Mouse (Mus musculus): ENCODE measurements around the gene Galnt14.

Galnt14 gene

GRCm38 (mm10) chr17:73668996-73669395 lies 41.3 kb downstream of the Galnt14 start:
- in situ Hi-C loops (cut with MboI, MseI) = no loop called here

GRCm38 (mm10) chr17:73663237-73663636 lies 47.0 kb downstream of the Galnt14 start:
- in situ Hi-C loops (cut with MboI, MseI) = no loop called here

DNA sequence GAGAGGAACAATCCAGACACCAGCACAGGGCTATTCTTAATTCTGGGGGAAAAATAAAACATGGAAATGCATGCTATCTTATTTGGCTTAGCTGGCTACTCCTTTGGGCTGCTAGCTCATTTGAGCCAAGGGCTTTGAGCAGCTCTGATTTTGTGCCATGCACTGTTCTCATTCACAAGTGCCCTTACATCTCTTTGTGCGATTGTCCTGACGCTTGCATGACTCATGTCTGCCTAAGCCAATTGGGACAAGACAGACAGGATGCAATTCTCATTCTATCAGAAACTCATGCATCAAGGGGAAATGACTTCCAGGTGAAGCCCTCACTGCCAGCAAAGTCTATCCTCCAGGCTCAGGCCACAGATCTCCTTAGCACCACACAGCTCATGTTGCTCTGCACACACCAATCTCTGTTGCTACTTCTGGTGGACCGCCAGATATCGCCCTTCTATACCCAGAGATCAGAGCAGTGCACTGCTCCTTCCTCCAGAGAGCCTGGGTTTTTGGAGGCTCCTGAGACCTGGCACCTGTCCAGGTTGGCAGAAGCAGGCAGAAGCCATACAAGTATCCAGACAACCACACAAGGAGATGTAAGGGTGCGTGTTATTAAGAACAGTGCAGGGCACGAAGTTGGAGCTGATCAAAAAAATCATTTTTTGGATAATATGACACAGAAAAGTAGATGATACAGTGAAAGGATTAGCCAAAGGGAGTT lies 51.4 kb downstream of the Galnt14 start:
- in situ Hi-C loops (cut with MboI, MseI) = no loop called here

DNA sequence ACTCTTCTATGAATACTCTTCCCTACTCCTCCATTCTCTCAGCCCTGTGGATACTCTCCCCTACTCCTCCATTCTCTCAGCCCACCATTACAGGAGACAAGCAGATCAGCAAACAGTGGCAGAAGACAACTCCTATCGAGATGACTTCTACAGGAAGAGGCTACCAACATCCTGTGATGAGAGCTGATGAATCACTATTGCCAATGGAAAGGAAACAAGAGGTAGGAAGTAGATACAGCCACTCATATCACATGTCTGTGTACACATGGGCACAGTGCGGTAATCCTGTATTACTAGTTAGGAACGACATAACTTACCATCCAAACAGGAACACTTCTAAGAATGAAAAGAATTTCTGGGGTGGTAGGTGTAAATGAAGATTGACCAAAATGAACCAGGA lies 53.9 kb downstream of the Galnt14 start:
- in situ Hi-C loops (cut with MboI, MseI) = no loop called here

DNA sequence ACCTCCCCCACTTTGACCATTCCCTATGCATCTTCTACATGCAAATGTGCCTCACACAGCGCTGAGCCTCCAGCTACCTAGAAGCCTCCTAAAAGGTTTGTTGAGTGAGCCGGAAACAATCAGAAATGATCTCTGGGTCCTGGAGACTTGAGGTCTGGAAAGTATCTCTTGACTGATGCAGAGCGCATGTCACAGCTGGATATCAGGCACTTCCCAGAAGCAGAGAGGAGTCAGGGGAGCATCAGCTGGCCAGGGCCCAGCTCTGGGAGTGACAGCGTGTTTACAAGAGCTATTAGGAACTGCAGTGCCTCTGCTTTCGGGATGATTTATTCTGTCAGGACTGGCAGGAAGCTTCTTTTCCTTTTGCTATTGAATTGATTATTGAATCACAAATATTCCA lies 56.0 kb downstream of the Galnt14 start:
- in situ Hi-C loops (cut with MboI, MseI) = no loop called here

DNA sequence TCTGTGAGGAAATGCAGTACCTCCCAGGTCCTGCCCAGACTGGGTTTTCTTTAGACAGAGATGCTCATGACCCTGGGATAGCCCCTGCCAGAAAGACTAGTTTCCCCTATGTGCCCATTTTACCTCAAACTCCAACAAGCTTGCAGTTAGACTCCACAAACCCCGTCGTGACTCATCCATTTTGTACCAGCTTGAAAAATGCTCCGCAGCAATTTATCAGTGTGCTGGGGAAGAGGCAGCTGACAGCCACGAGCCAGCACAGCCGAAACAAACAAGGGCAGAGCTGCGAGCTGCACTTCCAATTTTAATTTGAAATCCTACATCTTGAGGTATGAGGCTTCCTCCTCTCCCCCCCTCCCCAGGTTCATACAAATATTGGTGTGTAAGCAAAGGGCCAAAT lies 60.9 kb downstream of the Galnt14 start:
- in situ Hi-C loops (cut with MboI, MseI) = no loop called here

- in situ Hi-C loops (cut with MboI, MseI) = no loop called here
These were observed 68.6 kb downstream of the Galnt14 start for GRCm38 (mm10) chr17:73641676-73642075.

DNA sequence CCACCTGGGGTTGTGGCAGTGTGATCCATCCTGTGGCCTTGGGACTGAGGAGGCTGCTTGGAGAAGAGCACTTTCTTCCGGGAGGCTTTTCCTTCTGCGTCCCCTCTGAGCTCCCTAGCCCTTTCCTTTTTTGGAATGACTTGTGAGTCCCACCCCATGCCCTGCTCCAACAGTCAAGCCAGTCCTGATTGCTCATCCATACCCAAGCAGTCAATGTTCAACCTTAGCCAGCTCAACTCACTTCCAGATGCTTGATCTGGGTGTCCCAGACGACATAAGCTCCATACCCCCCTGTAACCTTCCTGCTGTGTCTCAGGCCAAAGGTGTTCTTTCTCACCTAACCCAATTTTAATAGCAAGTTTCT lies 70.2 kb downstream of the Galnt14 start:
- in situ Hi-C loops (cut with MboI, MseI) = no loop called here

DNA sequence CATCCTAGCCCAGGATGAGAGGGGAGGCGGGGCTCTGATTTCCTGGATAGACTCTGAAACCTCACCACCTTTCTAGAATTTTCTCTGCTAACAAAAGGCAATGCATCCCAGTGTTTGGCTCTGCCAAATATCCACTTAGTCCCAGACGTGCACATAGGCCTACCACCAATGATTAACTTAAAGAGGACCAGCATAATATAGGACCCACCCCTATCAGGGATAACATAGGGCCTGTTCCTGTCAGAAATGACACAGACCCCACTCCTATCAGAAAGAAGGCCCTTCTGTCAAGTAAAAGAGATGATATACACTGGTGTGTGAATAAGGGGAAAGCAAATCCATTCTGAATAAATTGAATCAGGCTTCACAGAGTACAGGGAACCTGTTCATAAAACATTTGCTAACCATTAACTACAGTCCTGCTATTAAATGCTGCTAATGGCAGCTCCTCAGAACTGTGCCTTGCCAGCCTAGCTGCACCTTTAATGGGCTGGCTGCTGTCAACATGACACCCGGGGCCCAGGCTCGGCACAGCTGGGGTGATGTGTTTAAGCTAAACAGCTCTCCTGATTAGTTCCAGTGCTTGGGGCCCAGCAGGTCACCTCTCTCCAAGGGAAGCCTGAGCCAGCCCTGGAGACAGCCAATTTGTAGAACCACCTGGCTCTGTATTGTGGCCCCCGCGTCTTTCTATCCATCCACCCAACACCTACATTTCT lies 70.7 kb downstream of the Galnt14 start:
- in situ Hi-C loops (cut with MboI, MseI) = no loop called here

GRCm38 (mm10) chr17:73636988-73637387 lies 73.3 kb downstream of the Galnt14 start:
- in situ Hi-C loops (cut with MboI, MseI) = no loop called here

GRCm38 (mm10) chr17:73634896-73635295 lies 75.4 kb downstream of the Galnt14 start:
- in situ Hi-C loops (cut with MboI, MseI) = no loop called here

DNA sequence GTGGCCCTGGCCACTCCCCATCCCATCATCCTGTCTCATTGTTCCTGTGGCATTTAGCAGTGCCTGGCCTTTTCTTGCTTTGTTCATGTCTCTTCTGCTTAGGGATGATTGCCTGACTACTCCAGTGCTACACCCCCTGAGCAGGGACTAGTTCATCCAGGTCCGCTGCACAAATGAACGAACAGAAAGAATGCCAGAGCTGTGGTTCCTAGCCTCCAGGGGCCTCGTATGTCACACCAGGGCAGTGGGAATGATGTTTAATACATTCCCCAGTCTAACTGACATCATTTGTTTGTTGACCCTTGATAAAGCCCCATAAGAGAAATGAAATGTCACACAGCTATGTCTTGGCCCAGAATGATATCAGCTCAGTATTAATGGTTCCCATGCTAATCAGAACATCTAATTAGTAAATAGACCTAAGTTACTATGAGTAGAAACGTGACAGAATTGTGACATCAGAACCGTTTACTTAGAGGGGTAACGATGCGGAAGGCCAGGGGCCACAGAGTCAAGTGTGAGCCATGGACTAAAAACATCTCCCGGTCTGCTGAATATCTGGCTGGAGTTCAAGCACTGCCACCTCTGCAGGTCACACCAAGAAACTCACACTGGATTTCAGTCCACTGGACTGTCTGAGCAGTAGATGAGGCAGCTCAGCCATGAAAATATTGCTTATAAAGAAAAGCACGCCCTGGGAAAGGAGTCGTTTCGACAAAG lies 76.1 kb downstream of the Galnt14 start:
- in situ Hi-C loops (cut with MboI, MseI) = no loop called here

DNA sequence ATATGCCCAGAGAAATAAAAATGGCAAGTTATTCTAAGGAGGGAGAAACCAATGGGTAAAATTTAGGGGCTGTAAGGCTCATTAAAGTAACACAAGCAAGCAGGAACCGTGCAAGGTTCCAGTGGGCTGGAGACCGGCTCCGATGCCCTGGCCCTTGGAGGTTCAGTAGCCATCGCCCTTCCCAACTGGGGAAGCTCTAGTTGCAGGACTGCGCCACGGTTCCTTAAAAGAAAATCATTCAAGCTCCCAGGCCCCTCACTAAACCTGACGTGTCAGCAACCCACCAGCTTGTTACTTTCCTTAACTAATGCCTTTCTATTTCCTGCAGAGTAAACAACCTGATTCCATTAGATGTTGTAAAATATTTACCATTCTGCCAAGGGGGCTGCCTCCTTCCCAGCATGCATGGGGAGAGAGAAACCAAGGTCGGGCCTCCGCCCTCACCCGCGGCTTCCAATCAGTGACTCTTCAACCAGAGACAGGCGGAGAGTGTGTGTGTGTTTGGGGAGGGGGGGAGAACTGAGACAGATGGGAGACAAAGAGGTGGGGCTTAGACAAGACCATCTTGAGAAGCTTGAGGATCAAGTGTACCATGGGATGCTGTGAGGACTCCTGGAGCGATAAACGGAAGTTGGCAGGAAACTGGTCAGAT lies 81.9 kb downstream of the Galnt14 start:
- in situ Hi-C loops (cut with MboI, MseI) = no loop called here

DNA sequence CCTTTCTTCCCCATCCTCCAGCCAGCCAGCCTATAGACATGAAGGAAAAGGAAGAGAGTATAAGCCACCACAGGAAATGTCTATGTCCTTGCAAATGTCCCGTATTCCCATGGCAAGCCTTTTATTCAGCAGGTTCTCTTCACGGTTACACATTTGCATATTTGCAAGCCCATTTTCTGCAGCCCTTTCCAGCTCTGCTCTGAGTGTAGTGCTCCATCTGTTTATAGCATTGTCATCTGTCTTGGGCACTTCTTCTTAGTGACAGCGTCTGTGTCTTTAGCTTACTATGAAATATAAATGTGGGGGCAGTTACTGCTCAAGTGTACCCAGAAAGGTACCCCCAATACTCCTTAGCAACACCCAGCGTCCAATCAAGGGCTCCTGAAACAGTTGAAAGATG lies 83.3 kb downstream of the Galnt14 start:
- in situ Hi-C loops (cut with MboI, MseI) = no loop called here

DNA sequence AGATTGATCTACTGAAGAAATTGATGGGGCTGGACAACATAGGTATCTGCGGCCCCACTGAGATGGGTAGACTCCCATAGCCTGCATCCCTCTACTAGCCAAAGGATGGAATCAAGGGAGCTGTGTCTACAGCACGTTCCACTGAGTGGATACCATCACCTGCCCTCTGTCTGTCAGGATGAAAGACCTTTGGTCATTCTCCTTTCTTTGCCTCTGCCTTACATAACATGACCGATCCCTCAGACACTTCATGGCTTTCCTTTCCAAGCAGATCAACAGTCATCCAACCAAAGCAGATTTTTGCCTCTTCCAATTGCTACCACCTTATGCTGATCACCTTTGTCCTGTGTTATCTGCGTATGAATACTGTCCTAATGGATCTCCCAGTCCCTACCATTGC lies 90.2 kb downstream of the Galnt14 start:
- in situ Hi-C loops (cut with MboI, MseI) = no loop called here

DNA sequence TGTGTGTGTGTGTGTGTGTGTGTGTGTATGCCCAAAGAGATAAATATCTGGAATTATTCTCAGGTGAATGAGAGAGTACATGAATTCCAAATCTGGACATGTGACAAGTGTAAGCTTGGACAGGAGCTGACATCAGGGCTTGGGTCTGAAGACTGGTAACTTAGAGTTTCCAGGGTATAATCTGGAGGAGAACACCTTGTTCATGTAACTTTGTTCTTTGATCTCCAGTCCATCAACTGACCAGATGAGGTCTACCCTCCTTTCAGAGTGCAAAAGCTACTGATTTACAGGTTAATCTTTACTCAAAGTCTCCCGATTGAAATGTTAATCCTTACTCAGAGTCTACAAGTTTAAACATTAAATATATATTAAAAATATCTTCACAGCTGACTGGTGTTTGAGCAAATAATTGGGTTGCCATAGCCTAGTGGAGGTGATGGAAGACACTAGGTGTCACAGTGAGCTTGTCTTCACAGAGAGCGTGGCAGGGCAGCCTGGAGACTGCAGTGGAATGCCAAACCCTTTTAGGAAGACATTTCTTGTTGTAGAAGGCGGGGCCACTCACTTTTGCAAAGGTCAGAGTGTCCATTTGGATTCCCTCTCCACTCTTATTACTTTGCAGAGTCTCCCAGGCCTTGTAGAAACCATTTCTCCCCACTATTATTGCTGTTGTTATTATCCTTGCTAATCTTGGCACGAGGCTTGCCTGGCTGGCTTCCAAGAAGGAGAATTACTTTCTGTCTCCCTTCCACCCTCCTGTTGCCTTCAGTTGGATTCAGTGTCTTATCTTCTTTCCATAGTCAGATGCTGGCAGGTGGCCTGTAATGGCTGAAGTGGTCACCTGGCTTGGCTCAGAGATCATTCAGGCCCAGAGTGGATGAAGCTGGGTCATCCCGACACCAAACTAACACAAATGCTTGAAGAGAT lies 107.4 kb downstream of the Galnt14 start:
- in situ Hi-C loops (cut with MboI, MseI) = no loop called here

DNA sequence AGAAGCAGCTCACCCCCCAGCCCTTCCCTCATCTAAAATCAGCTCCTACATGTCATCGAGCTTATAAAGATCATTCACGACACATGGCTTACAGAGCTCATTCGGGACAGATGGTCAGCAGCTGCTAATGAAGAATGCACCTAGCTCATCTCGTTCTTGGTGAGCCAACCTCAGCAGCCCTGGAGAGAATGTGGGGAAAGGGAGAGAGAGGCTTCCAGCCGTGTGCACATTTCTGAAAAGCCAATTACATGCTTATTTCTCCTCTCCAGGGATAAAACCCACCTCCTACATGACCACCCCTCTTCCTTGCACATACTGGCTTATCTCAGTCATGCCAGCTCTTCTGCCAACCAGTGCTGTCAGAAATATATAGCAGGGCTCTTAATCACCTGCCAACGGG lies 110.3 kb downstream of the Galnt14 start:
- in situ Hi-C loops (cut with MboI, MseI) = loop anchor here (25.0 kb wide), 1 partner anchor 1788 kb away; no protein-coding TSS in a partner anchor

GRCm38 (mm10) chr17:73592081-73592480 lies 118.2 kb downstream of the Galnt14 start:
- in situ Hi-C loops (cut with MboI, MseI) = loop anchor here (25.0 kb wide), 1 partner anchor 1780 kb away; no protein-coding TSS in a partner anchor

DNA sequence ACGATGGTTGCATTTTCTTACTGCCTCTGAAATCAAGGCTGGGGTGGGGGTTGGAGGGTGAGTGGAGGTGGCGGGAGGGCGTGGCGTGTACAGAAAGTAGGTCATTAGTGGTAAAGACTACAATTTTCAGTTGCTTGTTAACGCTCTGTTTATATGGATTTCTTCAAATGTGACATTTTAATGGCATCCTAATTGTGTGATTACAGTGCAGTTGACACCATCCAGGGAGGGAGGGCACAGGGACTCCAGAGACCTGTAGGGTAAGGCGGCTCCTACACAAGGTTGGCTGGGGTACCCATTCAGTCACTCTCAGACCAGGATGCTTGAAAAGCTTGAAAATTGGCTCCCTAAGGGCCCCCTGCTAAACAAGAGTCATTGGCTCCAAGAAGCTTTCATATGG lies 122.7 kb downstream of the Galnt14 start:
- in situ Hi-C loops (cut with MboI, MseI) = loop anchor here (25.0 kb wide), 1 partner anchor 1775 kb away; no protein-coding TSS in a partner anchor

DNA sequence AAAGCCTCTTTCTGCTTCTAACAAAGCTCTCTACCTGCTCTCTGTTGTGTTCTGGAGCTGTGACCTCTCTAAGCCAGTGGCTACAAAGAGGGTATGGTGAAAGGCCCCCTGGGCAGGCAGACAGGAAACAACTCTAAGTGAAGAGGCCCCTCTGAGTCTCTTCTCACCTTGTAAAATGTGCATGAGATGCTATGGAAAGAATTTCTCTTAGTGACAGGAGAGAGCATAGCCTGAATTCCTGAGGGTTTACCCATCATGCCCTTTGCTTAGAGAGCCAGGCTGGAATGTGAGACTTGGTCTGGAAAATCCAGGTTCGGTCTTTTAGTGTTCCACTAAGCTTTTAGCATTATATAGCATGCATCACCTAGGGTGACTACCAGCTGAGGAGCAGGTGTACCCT lies 136.1 kb downstream of the Galnt14 start:
- in situ Hi-C loops (cut with MboI, MseI) = loop anchor here (5.0 kb wide), 3 partner anchors 183 to 308 kb away; no protein-coding TSS in a partner anchor

DNA sequence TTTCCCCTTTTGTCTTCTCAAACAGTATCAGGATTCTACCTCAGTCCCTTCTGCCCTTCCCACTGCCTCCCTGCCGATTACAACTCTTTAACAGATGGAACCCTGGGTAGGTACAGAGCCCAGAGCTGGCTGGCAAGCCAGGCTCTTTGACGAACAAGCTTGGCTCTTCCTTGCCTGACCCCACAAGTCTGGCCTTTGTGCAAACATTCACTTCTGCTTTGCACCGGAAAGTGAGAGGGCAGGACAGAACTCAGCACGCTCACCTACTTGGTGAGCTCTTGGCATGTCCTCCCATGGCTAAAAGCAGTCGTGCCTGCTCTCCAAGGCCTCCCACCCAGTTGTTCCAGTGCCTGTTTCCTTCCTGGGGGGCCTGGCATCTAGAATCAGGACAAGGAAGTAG lies 137.4 kb downstream of the Galnt14 start:
- in situ Hi-C loops (cut with MboI, MseI) = loop anchor here (5.0 kb wide), 3 partner anchors 184 to 309 kb away; no protein-coding TSS in a partner anchor

Measured in regulatory T cell (primary cell).